Mouse (Mus musculus) myocyte (in vitro differentiated cells): ENCODE measurements around the gene Fopnl. TPM values are rescaled to one million over a fixed set of nuclear protein-coding genes. Genes with fewer than 3 reads are reported as not detected.

ENCODE experiments used
- H3K27me3 ChIP-seq: one replicate; pipeline ENCODE4 v1.6.1; 2011; ENCODE audit not compliant: control insufficient read depth, insufficient read depth, insufficient read length
- H3K36me3 ChIP-seq: one replicate; pipeline ENCODE4 v1.6.1; 2011; ENCODE audit not compliant: control insufficient read depth, insufficient read depth
- H3K4me2 ChIP-seq: one replicate; pipeline ENCODE4 v1.6.1; 2011; ENCODE audit warnings: low read depth, control low read depth
- H3K4me3 ChIP-seq: one replicate; pipeline ENCODE4 v1.5.1; 2011; ENCODE audit warnings: mild to moderate bottlenecking, control low read depth, moderate library complexity
- H3K79me2 ChIP-seq: one replicate; pipeline ENCODE4 v1.6.1; 2011; ENCODE audit not compliant: control insufficient read depth, insufficient read depth
- H3ac ChIP-seq: one replicate; pipeline ENCODE4 v1.6.1; 2011; ENCODE audit not compliant: control insufficient read depth, insufficient read length
- CEBPB ChIP-seq: IDR thresholded peaks from 2 replicates; pipeline ENCODE4 v1.6.1; 2011; ENCODE audit warnings: mild to moderate bottlenecking, moderate library complexity; ENCODE audit not compliant: poor library complexity, insufficient read depth, severe bottlenecking
- E2F4 ChIP-seq: IDR thresholded peaks from one replicate; pipeline ENCODE4 v1.6.1; 2011; ENCODE audit warnings: mild to moderate bottlenecking, control low read depth, moderate library complexity; ENCODE audit not compliant: insufficient read depth
- MAX ChIP-seq: IDR thresholded peaks from one replicate; pipeline ENCODE4 v1.6.1; 2011; ENCODE audit warnings: low read depth, mild to moderate bottlenecking, control low read depth
- MYOD1 ChIP-seq, 3 experiments: IDR thresholded peaks; one replicate each; pipeline ENCODE4 v1.6.1; 2011; ENCODE audit warnings: control low read depth in 2 of 3, low read depth in 2 of 3, mild to moderate bottlenecking in 2 of 3, moderate library complexity in 1 of 3; ENCODE audit not compliant: insufficient read length in 2 of 3, control insufficient read depth in 1 of 3
- MYOG ChIP-seq, 3 experiments: IDR thresholded peaks; one replicate each; pipeline ENCODE4 v1.6.1; 2011; ENCODE audit warnings: control low read depth in 2 of 3, low read depth in 2 of 3, mild to moderate bottlenecking in 2 of 3; ENCODE audit not compliant: insufficient read length in 2 of 3, control insufficient read depth in 1 of 3, insufficient read depth in 1 of 3
- POLR2A ChIP-seq: IDR thresholded peaks from one replicate; pipeline ENCODE4 v1.6.1; 2011; ENCODE audit warnings: low read depth, mild to moderate bottlenecking, control low read depth, moderate library complexity; ENCODE audit not compliant: insufficient read length
- POLR2AphosphoS2 ChIP-seq: IDR thresholded peaks from one replicate; pipeline ENCODE4 v1.6.1; 2011; ENCODE audit warnings: low read depth, control low read depth; ENCODE audit not compliant: insufficient read length
- REST ChIP-seq: IDR thresholded peaks from one replicate; pipeline ENCODE4 v1.6.1; 2011; ENCODE audit warnings: mild to moderate bottlenecking, control low read depth, moderate library complexity; ENCODE audit not compliant: insufficient read depth, insufficient read length
- SRF ChIP-seq: IDR thresholded peaks from one replicate; pipeline ENCODE4 v1.6.1; 2011; ENCODE audit warnings: low read depth; ENCODE audit not compliant: control insufficient read depth, insufficient read length
- TCF12 ChIP-seq: IDR thresholded peaks from one replicate; pipeline ENCODE4 v1.6.1; 2011; ENCODE audit warnings: mild to moderate bottlenecking, control low read depth; ENCODE audit not compliant: poor library complexity, insufficient read depth, severe bottlenecking
- TCF3 ChIP-seq: IDR thresholded peaks from one replicate; pipeline ENCODE4 v1.6.1; 2011; ENCODE audit warnings: low read depth, control low read depth; ENCODE audit not compliant: insufficient read length
- USF1 ChIP-seq: IDR thresholded peaks from one replicate; pipeline ENCODE4 v1.6.1; 2011; ENCODE audit warnings: low read depth, mild to moderate bottlenecking, control low read depth, moderate library complexity
- polyA plus RNA-seq: library from polyadenylated mRNA; unstranded; fragments of >200 nt; fragmentation: generic; extraction: Trizol; gene quantifications from one replicate; pipeline ENCODE4 v1.2.1, GENCODE M21; 2012; ENCODE audit warnings: missing spikeins

Gene Fopnl
- polyA plus RNA-seq, 1 experiment, result 34.3 TPM

- Histone ChIP-seq H3K4me2 (no peak overlapping the region), H3K79me2 (no peaks in the 10 kb centered on the region), H3K36me3 (peaks cover 37% of the 10 kb centered on the region), H3K4me3 (no peak overlapping the region), H3K27me3 (no peaks in the 10 kb centered on the region), H3ac (no peak overlapping the region)
- no peak for TF ChIP-seq USF1
- TF ChIP-seq TCF12, result no peak
- TF ChIP-seq MAX, result no peak
- TF ChIP-seq MYOD1 (IDR thresholded peaks at IDR 0.05; ENCODE audit: control insufficient read depth in 1 of 3, insufficient read length in 2 of 3, low read depth in 2 of 3), result no peak
- TF ChIP-seq REST, result no peak
- TF ChIP-seq MYOG (IDR thresholded peaks at IDR 0.05; ENCODE audit: control insufficient read depth in 1 of 3, insufficient read depth in 1 of 3, insufficient read length in 2 of 3, low read depth in 2 of 3), result no peak
- TF ChIP-seq CEBPB, result no peak
- no peak for TF ChIP-seq TCF3
- TF ChIP-seq POLR2AphosphoS2, result no peak
- TF ChIP-seq E2F4, result no peak
- TF ChIP-seq POLR2A, result no peak
- TF ChIP-seq SRF, result no peak
These were observed 13.5 kb downstream of the Fopnl start for GRCm38 (mm10) chr16:14303676-14304075.

DNA sequence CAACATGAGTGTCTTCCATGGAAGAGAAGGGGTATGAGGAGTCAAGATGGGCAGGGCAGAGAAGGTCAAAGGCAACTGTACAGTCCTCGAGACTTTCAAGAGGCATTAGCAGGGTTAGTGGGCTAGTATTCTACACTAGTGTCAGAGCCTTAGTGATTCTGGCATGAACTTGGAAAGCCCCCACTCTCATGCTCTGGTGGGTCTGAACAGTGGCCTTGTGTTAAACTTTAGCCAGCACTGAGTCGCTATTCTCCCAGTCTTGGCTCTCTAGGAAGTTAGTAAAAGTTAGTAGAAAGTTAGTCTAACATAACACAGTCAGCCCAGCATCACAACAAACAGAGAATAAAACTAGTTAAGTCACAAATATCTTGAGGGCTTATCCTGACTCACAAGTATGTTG, 14.1 kb downstream of the Fopnl start:
- Histone ChIP-seq H3ac (no peak overlapping the region), H3K27me3 (no peaks in the 10 kb centered on the region), H3K79me2 (no peaks in the 10 kb centered on the region), H3K4me2 (no peak overlapping the region), H3K36me3 (peaks cover 33% of the 10 kb centered on the region), H3K4me3 (no peak overlapping the region)
- no peak for TF ChIP-seq MYOD1 (IDR thresholded peaks at IDR 0.05; ENCODE audit: control insufficient read depth in 1 of 3, insufficient read length in 2 of 3, low read depth in 2 of 3)
- no peak for TF ChIP-seq SRF
- no peak for TF ChIP-seq TCF12
- no peak for TF ChIP-seq E2F4
- no peak for TF ChIP-seq CEBPB
- TF ChIP-seq POLR2AphosphoS2, result no peak
- no peak for TF ChIP-seq POLR2A
- no peak for TF ChIP-seq USF1
- TF ChIP-seq REST, result no peak
- no peak for TF ChIP-seq MYOG (IDR thresholded peaks at IDR 0.05; ENCODE audit: control insufficient read depth in 1 of 3, insufficient read depth in 1 of 3, insufficient read length in 2 of 3, low read depth in 2 of 3)
- TF ChIP-seq TCF3, result no peak
- no peak for TF ChIP-seq MAX

DNA sequence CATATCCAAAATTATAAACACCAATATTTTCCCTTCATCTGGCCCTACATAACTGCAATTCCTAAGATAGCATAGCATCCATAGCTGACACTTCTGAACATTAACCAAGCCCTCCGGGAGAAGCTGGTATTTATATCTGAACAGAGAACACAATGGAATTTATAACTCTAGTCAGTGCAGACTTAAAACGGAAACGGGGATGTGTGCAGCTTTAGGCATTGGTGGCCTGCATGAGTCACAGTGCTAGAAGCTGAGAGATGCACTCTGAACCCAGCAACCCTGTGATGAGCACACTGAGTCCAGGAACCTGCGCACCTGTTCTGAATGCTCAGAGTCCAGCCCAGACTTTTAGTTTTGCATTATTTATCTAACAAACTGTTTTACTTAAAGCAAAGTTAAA, 18.7 kb downstream of the Fopnl start:
- no peak overlapping the region for H3K4me2 ChIP-seq
- no peak overlapping the region for H3K4me3 ChIP-seq
- TF ChIP-seq SRF (no peak), MYOD1 (IDR thresholded peaks at IDR 0.05; ENCODE audit: control insufficient read depth in 1 of 3, insufficient read length in 2 of 3, low read depth in 2 of 3) (no peak), MYOG (IDR thresholded peaks at IDR 0.05; ENCODE audit: control insufficient read depth in 1 of 3, insufficient read depth in 1 of 3, insufficient read length in 2 of 3, low read depth in 2 of 3) (no peak), MAX (no peak)
- no peaks in the 10 kb centered on the region for H3K27me3 ChIP-seq
- no peak overlapping the region for H3ac ChIP-seq
- no peaks in the 10 kb centered on the region for H3K79me2 ChIP-seq
- peaks cover 17% of the 10 kb centered on the region for H3K36me3 ChIP-seq

- H3K36me3 ChIP-seq, result peaks cover 17% of the 10 kb centered on the region
- TF ChIP-seq POLR2AphosphoS2 (no peak), POLR2A (no peak), USF1 (no peak), MAX (no peak), TCF3 (no peak), CEBPB (no peak), MYOG (IDR thresholded peaks at IDR 0.05; ENCODE audit: control insufficient read depth in 1 of 3, insufficient read depth in 1 of 3, insufficient read length in 2 of 3, low read depth in 2 of 3) (no peak), E2F4 (no peak), REST (no peak), TCF12 (no peak), SRF (no peak), MYOD1 (IDR thresholded peaks at IDR 0.05; ENCODE audit: control insufficient read depth in 1 of 3, insufficient read length in 2 of 3, low read depth in 2 of 3) (no peak)
- no peak overlapping the region for H3ac ChIP-seq
- no peak overlapping the region for H3K4me2 ChIP-seq
- no peak overlapping the region for H3K4me3 ChIP-seq
- no peaks in the 10 kb centered on the region for H3K27me3 ChIP-seq
- no peaks in the 10 kb centered on the region for H3K79me2 ChIP-seq
These were observed 19.5 kb downstream of the Fopnl start for GRCm38 (mm10) chr16:14297746-14298145.

DNA sequence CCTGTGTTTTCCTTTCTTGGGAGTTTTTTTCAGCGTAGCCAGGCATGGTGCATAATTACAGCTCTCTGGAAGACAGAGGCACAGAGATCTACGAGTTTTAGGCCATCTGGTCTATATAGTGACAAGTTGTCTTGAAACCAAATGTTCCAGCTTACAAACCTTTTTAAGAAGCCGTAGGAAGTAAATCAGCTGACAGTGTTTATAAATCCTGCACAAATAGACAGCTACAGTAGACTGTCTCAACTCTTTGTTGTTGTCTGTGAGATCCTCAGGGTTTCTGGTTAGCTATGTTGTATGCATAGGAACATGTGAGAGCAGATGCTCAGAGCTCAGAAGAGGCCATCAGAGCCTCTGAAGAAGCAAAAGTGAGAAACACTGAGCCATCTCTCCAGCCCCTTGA, 20.1 kb downstream of the Fopnl start:
- no peak overlapping the region for H3K4me2 ChIP-seq
- H3K79me2 ChIP-seq, result no peaks in the 10 kb centered on the region
- no peak overlapping the region for H3K4me3 ChIP-seq
- H3K27me3 ChIP-seq, result no peaks in the 10 kb centered on the region
- peaks cover 17% of the 10 kb centered on the region for H3K36me3 ChIP-seq
- TF ChIP-seq MYOG (IDR thresholded peaks at IDR 0.05; ENCODE audit: control insufficient read depth in 1 of 3, insufficient read depth in 1 of 3, insufficient read length in 2 of 3, low read depth in 2 of 3), result no peak
- no peak for TF ChIP-seq USF1
- TF ChIP-seq REST, result no peak
- TF ChIP-seq POLR2A, result no peak
- no peak for TF ChIP-seq TCF12
- TF ChIP-seq CEBPB, result no peak
- no peak for TF ChIP-seq TCF3
- TF ChIP-seq E2F4, result no peak
- no peak for TF ChIP-seq SRF
- no peak for TF ChIP-seq MYOD1 (IDR thresholded peaks at IDR 0.05; ENCODE audit: control insufficient read depth in 1 of 3, insufficient read length in 2 of 3, low read depth in 2 of 3)
- no peak for TF ChIP-seq POLR2AphosphoS2
- no peak for TF ChIP-seq MAX
- H3ac ChIP-seq, result no peak overlapping the region
